Mouse (Mus musculus) Patski (cell line): Measurements from ENCODE around the gene Irx2. TPM values are rescaled to one million over a fixed set of nuclear protein-coding genes. Genes with fewer than 3 reads are reported as not detected.

Source experiments
- ATAC-seq: fragments of 100-300 bp; one replicate; pipeline ENCODE4 v1.8.0; 2021
- CTCF ChIA-PET: fragments of 350-600 bp; sonication (Branson Sonifier 250); formaldehyde crosslinking; loops from one replicate; lab custom pipeline; 2022; ENCODE audit warnings: inconsistent platforms; lab: Charles Lee
- POLR2A ChIA-PET: fragments of 350-600 bp; sonication (Branson Sonifier 250); formaldehyde crosslinking; loops from one replicate; lab custom pipeline; 2022; ENCODE audit warnings: antibody characterized with exemption, inconsistent platforms; lab: Charles Lee
- DNase-seq: peaks from one replicate; pipeline ENCODE4 v3.0.0-alpha.2; 2011; ENCODE audit warnings: low read depth, low spot score
- H3K27me3 ChIP-seq: fragments of 371-371 bp; one replicate; pipeline ENCODE4 v1.5.1; 2021
- CTCF ChIP-seq: fragments of 100-300 bp; IDR thresholded peaks from one replicate; pipeline ENCODE4 v1.5.1; 2021
- in situ Hi-C: fragments of 300-500 bp; cut with MboI; formaldehyde crosslinking; loops from 3 replicates; pipeline ENCODE4 v1.11.1; 2018; ENCODE audit warnings: low pct_unique_long_range_greater_than_20kb, mixed read lengths
- polyA plus RNA-seq: library from polyadenylated mRNA; unstranded; gene quantifications from one replicate; pipeline ENCODE4 v1.2.3, GENCODE M21; 2021

Gene Irx2
- polyA plus RNA-seq, 1 experiment from 2014 or later: 57.8 TPM

DNA sequence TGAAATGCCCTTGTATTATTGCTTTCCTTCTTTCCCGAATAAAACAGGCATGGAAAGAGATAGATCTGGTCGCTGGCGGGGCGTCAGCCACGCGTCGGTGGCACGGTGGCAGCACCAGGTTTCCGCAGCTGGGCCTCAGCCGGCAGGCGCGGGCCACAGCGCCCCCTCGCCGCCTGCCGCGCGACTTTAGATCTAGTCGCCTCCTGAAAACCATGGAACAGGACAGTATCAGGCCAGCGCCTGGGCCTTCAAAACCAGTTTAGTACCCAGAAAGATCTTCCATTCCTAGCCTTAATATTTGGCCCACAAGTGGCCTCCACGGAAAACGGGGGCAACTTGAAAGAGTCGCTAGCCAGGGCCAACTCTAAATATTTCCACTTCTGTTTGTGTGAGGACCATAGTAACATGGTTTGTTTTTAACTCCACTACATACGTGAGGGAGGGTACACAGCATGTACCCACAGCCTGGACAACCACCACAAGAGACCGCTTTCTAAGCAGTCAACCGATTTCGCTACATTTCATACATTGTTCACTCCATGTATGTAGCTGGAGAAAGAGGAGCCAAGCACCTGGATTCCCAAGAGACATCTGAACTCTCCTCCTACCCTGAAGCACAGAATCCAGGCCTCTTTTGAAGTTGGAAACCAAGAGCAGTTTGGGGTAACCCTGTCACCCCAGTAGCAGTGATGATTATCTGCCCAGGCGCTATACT, 3.2 kb upstream of the Irx2 start:
- in situ Hi-C loops: loop anchor here (5.0 to 25.0 kb wide), 6 partner anchors 431 to 1988 kb away; partner anchors contain the start of genes Ice1 and Irx1
- ChIA-PET CTCF (interaction anchor here (1.6 kb wide), 1 partner anchor 9 kb away, joined by 5 read pairs; no protein-coding TSS in a partner anchor), POLR2A (interaction anchor here (1.5 to 2.4 kb wide), 2 partner anchors 663 to 665 kb away, joined by 5 to 9 read pairs; no protein-coding TSS in a partner anchor)
- no peaks in the 10 kb centered on the region for H3K27me3 ChIP-seq
- DNase-seq (no peak), ATAC-seq (no peak)
- TF ChIP-seq CTCF: no peak

DNA sequence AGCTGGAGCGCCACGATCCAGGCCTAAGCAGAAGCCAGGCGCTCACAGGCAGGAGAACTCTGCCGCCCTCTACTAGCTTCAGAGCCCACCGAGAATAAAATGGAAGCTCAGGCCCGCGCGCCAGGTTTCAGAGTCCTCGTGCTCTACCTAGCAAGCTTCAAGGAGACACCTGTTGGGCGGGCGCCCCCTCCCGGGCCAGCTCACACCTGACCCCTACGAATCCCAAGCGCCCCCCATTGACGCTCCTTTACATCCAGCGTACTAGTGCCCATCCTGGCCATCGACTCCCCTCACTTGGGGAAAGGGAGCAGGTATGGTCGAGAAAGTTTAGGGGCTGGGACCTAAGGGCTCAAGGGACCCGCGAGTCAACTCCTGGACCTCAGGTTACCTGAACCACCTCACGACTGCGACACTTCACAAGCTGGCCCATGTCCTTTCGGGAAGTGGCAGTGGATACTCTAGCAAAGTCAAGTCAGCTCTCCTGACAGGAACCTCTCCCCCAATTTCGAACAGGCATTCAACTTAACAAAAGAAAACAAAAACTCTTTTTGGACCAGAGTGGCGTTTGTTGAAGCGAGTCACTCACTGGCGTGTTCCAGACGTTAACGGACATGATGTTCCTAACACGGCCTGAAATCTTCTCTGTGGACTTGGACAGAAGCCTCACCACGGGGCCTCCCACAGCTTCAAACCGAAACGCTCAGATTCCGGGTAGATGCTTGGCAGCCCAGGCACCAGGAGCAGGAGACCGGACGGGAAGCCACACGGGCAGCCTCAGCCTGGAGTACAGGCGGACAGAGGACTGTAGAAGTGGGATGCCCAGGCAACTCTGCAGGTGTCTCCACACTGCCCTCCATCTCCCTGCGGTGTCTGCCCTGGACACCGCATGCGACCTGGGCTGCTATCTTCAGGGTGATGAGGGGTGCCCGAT, 964 bp upstream of the Irx2 start:
- DNase-seq (no peak), ATAC-seq (peak; percentile 6)
- no peak for TF ChIP-seq CTCF
- ChIA-PET CTCF (interaction anchor here (0.7 to 4.3 kb wide), 5 partner anchors 669 to 1619 kb away, joined by 3 to 33 read pairs (median 3); no protein-coding TSS in a partner anchor), POLR2A (interaction anchor here (0.7 to 6.8 kb wide), 4 partner anchors 10 to 1379 kb away, joined by 3 to 74 read pairs (median 6); partner anchors contain the start of gene Irx1)
- H3K27me3 ChIP-seq: no peaks in the 10 kb centered on the region
- in situ Hi-C loops: loop anchor here (5.0 to 25.0 kb wide), 6 partner anchors 433 to 1990 kb away; partner anchors contain the start of genes Ice1 and Irx1

DNA sequence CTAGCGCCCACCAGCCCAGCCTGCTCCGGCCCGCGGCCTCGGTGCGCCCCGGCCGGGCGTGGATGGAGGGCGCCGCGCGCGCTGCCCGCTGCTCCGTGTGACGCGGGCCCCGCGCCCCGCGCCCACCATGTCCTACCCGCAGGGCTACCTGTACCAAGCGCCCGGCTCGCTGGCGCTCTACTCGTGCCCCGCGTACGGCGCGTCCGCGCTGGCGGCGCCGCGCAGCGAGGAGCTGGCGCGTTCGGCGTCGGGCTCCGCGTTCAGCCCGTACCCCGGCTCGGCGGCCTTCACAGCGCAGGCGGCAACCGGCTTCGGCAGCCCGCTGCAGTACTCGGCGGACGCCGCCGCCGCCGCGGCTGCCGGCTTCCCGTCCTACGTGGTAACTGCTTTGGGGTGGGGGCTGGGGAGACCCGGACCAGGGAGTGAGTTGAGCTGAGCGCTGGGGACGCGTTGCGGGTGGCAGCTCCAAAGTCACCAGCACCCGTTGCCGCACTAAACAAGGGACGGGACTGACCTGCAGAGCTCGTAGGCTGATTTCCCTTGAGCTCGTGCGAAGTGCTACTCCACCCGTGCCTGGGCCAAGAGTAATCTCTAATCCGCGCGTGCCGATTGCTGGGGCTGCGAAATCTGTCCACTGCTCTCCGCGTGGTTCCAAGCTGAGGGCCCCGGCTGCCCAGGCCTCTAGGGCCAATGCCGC, 463 bp downstream of the Irx2 start:
- CTCF ChIA-PET: interaction anchor here (4.3 kb wide), 1 partner anchor 670 kb away, joined by 33 read pairs; no protein-coding TSS in a partner anchor

DNA sequence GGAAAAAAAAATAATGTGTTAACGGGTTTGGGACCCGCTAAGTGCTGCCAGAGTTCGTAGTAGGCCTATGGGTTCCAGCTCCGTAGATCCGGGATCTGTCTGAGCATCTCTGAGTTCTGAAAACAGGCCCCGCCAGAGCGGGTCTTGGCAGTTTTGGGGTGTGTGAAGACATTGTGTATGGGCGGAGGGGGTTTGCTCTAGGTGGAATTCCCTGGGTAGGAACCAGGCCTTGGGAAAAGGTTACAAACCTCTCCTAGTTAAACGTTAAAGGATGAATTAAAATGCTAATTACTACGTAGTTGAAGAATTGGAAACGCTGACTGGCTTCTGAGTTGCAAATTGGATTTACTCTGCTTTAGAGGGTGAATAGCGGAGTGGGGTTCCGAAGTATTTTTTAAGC, 1.2 kb downstream of the Irx2 start:
- no peaks in the 10 kb centered on the region for H3K27me3 ChIP-seq
- CTCF ChIA-PET: interaction anchor here (4.3 kb wide), 1 partner anchor 671 kb away, joined by 33 read pairs; no protein-coding TSS in a partner anchor
- DNase-seq (no peak), ATAC-seq (no peak)
- no peak for TF ChIP-seq CTCF
- in situ Hi-C loops: loop anchor here (5.0 to 25.0 kb wide), 8 partner anchors 405 to 1993 kb away; partner anchors contain the start of genes Ice1 and Irx1
- POLR2A ChIA-PET: interaction anchor here (0.6 to 6.8 kb wide), 11 partner anchors 8 to 1521 kb away, joined by 3 to 74 read pairs (median 4); partner anchors contain the start of gene Irx1

More for the DNA sequence above, 463 bp downstream of the Irx2 start:
- TF ChIP-seq CTCF: no peak
- ATAC-seq (peak; percentile 12), DNase-seq (no peak)
- in situ Hi-C loops: loop anchor here (5.0 to 25.0 kb wide), 6 partner anchors 434 to 1992 kb away; partner anchors contain the start of genes Ice1 and Irx1
- POLR2A ChIA-PET: interaction anchor here (0.6 to 6.8 kb wide), 10 partner anchors 9 to 1478 kb away, joined by 3 to 74 read pairs (median 3); partner anchors contain the start of gene Irx1
- no peaks in the 10 kb centered on the region for H3K27me3 ChIP-seq

DNA sequence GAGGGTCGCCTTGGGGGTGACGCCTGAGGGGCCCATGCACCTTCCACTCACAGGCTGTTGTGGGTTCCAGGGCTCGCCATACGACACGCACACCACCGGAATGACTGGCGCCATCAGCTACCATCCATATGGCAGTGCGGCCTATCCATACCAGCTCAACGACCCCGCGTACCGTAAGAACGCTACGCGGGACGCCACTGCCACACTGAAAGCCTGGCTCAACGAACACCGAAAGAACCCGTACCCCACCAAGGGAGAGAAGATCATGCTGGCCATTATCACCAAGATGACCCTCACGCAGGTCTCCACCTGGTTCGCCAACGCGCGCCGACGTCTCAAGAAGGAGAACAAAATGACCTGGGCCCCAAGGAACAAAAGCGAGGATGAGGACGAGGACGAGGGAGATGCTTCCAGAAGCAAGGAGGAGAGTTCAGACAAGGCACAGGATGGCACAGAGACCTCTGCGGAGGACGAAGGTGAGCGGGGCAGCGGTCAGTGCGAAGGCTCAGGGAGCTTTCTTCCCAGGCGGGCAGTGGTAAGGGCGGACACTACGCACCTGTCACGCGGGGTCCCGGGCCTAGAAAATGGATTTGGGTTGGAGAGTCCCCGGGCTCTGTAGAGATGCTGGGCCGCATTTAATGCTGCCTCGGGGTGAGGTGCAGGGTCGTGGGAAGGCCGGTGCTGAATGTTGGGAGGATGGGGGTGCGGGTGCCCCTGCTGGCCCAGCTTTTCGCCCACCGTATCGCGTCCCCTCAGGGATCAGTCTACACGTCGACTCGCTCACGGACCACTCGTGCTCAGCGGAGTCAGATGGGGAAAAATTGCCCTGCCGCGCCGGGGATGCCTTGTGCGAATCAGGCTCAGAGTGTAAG, 2.1 kb downstream of the Irx2 start:
- H3K27me3 ChIP-seq: no peaks in the 10 kb centered on the region
- ChIA-PET POLR2A (interaction anchor here (0.6 to 6.8 kb wide), 6 partner anchors 7 to 1522 kb away, joined by 3 to 74 read pairs (median 7); partner anchors contain the start of gene Irx1), CTCF (interaction anchor here (4.3 kb wide), 1 partner anchor 672 kb away, joined by 33 read pairs; no protein-coding TSS in a partner anchor)
- TF ChIP-seq CTCF: no peak
- ATAC-seq (no peak), DNase-seq (no peak)
- in situ Hi-C loops: loop anchor here (10.0 to 25.0 kb wide), 3 partner anchors 404 to 1993 kb away; partner anchors contain the start of gene Ice1

DNA sequence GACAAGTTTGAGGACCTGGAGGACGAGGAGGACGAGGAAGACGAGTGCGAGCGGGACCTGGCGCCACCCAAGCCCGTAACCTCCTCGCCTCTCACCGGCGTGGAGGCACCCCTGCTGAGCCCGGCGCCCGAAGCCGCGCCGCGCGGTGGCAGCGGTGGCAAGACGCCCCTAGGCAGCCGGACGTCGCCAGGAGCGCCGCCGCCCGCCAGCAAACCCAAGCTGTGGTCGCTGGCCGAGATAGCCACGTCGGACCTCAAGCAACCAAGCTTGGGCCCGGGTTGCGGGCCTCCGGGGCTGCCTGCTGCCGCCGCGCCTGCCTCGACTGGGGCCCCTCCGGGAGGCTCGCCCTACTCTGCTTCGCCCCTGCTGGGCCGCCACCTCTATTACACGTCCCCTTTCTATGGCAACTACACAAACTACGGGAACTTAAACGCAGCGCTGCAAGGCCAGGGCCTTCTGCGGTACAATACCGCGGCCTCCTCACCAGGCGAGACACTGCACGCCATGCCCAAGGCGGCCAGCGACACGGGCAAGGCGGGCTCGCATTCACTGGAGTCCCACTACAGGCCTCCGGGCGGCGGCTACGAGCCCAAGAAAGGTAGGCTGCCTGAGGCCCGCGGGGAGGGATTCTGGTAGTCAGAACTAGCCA, 2.9 kb downstream of the Irx2 start:
- H3K27me3 ChIP-seq: no peaks in the 10 kb centered on the region
- CTCF ChIA-PET: interaction anchor here (1.5 kb wide), 1 partner anchor 672 kb away, joined by 4 read pairs; no protein-coding TSS in a partner anchor
- in situ Hi-C loops: loop anchor here (10.0 to 25.0 kb wide), 3 partner anchors 403 to 1994 kb away; partner anchors contain the start of gene Ice1
- DNase-seq (no peak), ATAC-seq (no peak)
- POLR2A ChIA-PET: interaction anchor here (1.7 to 6.8 kb wide), 2 partner anchors 671 to 1523 kb away, joined by 4 to 74 read pairs; partner anchors contain the start of gene Irx1
- TF ChIP-seq CTCF: no peak

DNA sequence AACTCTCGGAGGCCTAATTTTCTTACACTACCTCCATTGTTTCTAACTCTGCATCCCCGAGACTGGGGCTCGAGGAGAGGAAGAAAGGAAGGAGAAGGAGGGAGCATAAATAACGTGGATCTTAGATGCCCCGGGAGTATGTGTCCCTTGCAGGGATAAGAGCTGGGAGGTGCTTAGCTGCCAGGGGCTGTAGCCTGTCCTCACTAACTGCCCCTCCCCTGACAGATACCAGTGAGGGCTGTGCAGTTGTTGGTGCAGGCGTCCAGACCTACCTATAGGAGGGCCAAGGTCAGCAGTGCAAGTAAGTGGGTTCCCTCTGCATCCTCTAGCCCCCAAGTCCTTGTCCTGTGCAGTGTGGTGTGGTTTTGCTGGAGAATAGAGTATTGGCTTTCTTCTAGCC, 3.7 kb downstream of the Irx2 start:
- no peaks in the 10 kb centered on the region for H3K27me3 ChIP-seq

More for the DNA sequence above, 3.7 kb downstream of the Irx2 start:
- DNase-seq: no peak
- POLR2A ChIA-PET: interaction anchor here (6.8 kb wide), 1 partner anchor 672 kb away, joined by 74 read pairs; the partner anchor contains the start of gene Irx1
- in situ Hi-C loops: loop anchor here (10.0 to 25.0 kb wide), 3 partner anchors 402 to 1995 kb away; partner anchors contain the start of gene Ice1
- CTCF ChIA-PET: interaction anchor here (1.0 to 1.5 kb wide), 2 partner anchors 11 to 673 kb away, joined by 3 to 4 read pairs; no protein-coding TSS in a partner anchor
- no peak for ATAC-seq
- no peak for TF ChIP-seq CTCF
